Mouse (Mus musculus) erythroblast, adult 5-6 weeks (primary cell): ENCODE measurements around the gene Vmn2r56. TPM values are rescaled to one million over a fixed set of nuclear protein-coding genes. Genes with fewer than 3 reads are reported as not detected.
"Not testable (repeated sequence)": the region's sequence is repeated elsewhere in the genome, so short reads cannot be mapped to it uniquely, and the experiment has no call there.

Experiments
- ATAC-seq: replicated peaks from 2 replicates; pipeline ENCODE4 v1.8.0; 2016; ENCODE audit warnings: moderate number of reproducible peaks, mild to moderate bottlenecking, moderate TSS enrichment, inconsistent platforms; ENCODE audit not compliant: poor library complexity, low FRiP score, severe bottlenecking
- total RNA-seq, 2 experiments: library from RNA; stranded (forward) in 1 of 2; stranded (reverse) in 1 of 2; fragments of 150-400 nt in 1 of 2; fragments of 200-764, 138-1000 nt in 1 of 2; gene quantifications; 2 replicates each; pipeline versions ENCODE4 v1.2.3 to v1.2.4; 2015 to 2017; ENCODE audit warnings: low replicate concordance in 2 of 2

Vmn2r56 gene
- total RNA-seq (2015; ENCODE audit: low replicate concordance): not detected in 2 replicates
- total RNA-seq (2017; ENCODE audit: low replicate concordance): not detected in 2 replicates

DNA sequence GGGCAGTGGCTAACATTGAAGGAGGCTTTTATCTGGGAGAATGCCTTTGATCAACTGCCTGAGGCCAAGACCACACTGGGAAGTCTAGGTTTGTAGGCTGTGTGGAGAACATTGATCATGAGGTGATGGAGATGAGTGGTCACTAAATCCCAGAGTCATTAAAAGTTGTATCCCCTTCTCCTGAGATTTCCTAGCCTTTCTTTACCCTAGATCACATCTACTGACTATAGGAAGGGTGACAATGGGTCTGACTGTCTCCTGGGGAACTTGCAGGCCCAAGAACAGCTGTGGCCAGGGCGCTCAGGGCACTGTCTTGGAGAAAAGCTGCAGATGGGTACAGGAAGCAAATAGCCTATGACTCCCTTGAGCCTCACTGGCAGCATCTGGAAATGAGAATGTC, at the start of gene Vmn2r56:
TSS of gene Vmn2r56 (minus strand) at position 101 of the 400 bp plus-strand sequence.
- ATAC-seq: no peak

- no peak for ATAC-seq
Observed at GRCm38 (mm10) chr7:12780151-12780830, 45.5 kb upstream of the Vmn2r56 start.

- no peak for ATAC-seq
Observed at GRCm38 (mm10) chr7:12779782-12780150, 45.0 kb upstream of the Vmn2r56 start.

GRCm38 (mm10) chr7:12779141-12779540, 44.3 kb upstream of the Vmn2r56 start:
- no peak for ATAC-seq

GRCm38 (mm10) chr7:12774606-12775005, 39.8 kb upstream of the Vmn2r56 start:
- no peak for ATAC-seq

DNA sequence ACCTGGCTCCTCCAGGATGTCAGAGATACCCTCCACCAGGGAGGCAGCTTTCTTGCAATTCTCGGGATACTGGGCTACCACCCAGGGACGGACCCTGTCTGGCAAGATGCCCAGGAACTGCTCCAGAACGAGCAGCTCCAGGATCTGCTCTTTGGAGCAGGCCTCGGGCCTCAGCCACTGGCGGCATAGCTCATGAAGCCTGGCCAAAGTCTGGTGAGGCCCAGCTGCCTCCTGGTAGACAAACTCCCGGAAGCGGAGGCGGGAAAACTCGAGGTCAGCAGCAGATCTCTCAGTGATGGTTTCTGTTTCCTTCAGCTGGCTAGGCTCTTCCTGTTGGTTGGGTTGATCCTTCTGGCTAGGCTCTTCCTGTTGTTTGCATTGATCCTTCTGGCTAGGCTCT, 39.3 kb upstream of the Vmn2r56 start:
- no peak for ATAC-seq

GRCm38 (mm10) chr7:12749431-12750198, 14.8 kb upstream of the Vmn2r56 start:
- no peak for ATAC-seq

DNA sequence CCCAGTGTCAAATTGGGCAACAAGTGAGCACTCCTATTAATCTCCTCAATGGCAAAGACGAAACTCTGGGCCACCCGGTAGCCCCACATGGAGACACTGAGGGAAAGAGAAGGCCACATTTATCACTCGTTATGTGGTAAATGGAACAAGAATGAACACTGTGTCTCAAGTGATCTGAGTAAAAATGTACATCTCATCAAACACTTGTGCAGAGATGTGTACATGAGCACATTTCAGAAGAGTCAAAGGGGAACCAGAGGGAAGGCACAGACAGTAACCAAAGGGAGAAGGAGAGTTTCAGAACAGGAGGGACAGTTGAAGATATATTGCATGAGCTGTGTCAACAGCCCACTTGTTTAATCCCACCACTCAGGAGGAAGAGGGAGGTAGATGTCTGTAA, 49.9 kb downstream of the Vmn2r56 start, which contains the start of gene Vmn2r55:
TSS of gene Vmn2r55 (minus strand) at position 101 of the 400 bp plus-strand sequence.
- ATAC-seq: not testable (repeated sequence)

- not testable (repeated sequence) for ATAC-seq
Observed at GRCm38 (mm10) chr7:12640219-12640618, 94.6 kb downstream of the Vmn2r56 start, which contains the start of gene Vmn2r54. Vmn2r54 (minus strand) TSS chr7:12640319.

Other genes starting within 250 kb of the Vmn2r56 start
- not detected in 2 replicates for gene 2900092C05Rik, start 222.5 kb downstream of the Vmn2r56 start, total RNA-seq (2015; ENCODE audit: low replicate concordance)
- not detected in 2 replicates for gene 2900092C05Rik, start 222.5 kb downstream of the Vmn2r56 start, total RNA-seq (2017; ENCODE audit: low replicate concordance)
- gene Vmn2r53, start 126.2 kb downstream of the Vmn2r56 start, total RNA-seq (2015; ENCODE audit: low replicate concordance): not detected in 2 replicates
- 0.09 and 0.28 TPM in 2 replicates for gene Vmn2r53, start 126.2 kb downstream of the Vmn2r56 start, total RNA-seq (2017; ENCODE audit: low replicate concordance)
- not detected in 2 replicates for gene Vmn2r54, start 94.7 kb downstream of the Vmn2r56 start, total RNA-seq (2015; ENCODE audit: low replicate concordance)
- gene Vmn2r54, start 94.7 kb downstream of the Vmn2r56 start, total RNA-seq (2017; ENCODE audit: low replicate concordance): not detected in 2 replicates
- not detected in 2 replicates for gene Vmn2r55, start 50.0 kb downstream of the Vmn2r56 start, total RNA-seq (2015; ENCODE audit: low replicate concordance)
- gene Vmn2r55, start 50.0 kb downstream of the Vmn2r56 start, total RNA-seq (2017; ENCODE audit: low replicate concordance): not detected in 2 replicates
- 0.63 TPM in 1 of 2 replicates, not detected in the other for gene Zscan18, start 68.6 kb upstream of the Vmn2r56 start, total RNA-seq (2015; ENCODE audit: low replicate concordance)
- not detected in 2 replicates for gene Zscan18, start 68.6 kb upstream of the Vmn2r56 start, total RNA-seq (2017; ENCODE audit: low replicate concordance)
- gene Zfp329, start 83.9 kb upstream of the Vmn2r56 start, total RNA-seq (2015; ENCODE audit: low replicate concordance): 3.3 and 6.1 TPM in 2 replicates
- gene Zfp329, start 83.9 kb upstream of the Vmn2r56 start, total RNA-seq (2017; ENCODE audit: low replicate concordance): 1.4 and 3.1 TPM in 2 replicates
- 5.8 and 6.1 TPM in 2 replicates for gene Zfp110, start 99.8 kb upstream of the Vmn2r56 start, total RNA-seq (2015; ENCODE audit: low replicate concordance)
- 6.4 and 11.2 TPM in 2 replicates for gene Zfp110, start 99.8 kb upstream of the Vmn2r56 start, total RNA-seq (2017; ENCODE audit: low replicate concordance)
- gene Zfp128, start 146.2 kb upstream of the Vmn2r56 start, total RNA-seq (2015; ENCODE audit: low replicate concordance): 0.38 and 0.63 TPM in 2 replicates
- 0.28 and 0.68 TPM in 2 replicates for gene Zfp128, start 146.2 kb upstream of the Vmn2r56 start, total RNA-seq (2017; ENCODE audit: low replicate concordance)
- gene Zscan22, start 162.8 kb upstream of the Vmn2r56 start, total RNA-seq (2015; ENCODE audit: low replicate concordance): 5.4 and 6.9 TPM in 2 replicates
- 1.0 and 1.1 TPM in 2 replicates for gene Zscan22, start 162.8 kb upstream of the Vmn2r56 start, total RNA-seq (2017; ENCODE audit: low replicate concordance)
- gene Rps5, start 187.3 kb upstream of the Vmn2r56 start, total RNA-seq (2015; ENCODE audit: low replicate concordance): 474 and 662 TPM in 2 replicates
- 156 and 203 TPM in 2 replicates for gene Rps5, start 187.3 kb upstream of the Vmn2r56 start, total RNA-seq (2017; ENCODE audit: low replicate concordance)
- not detected in 2 replicates for gene Rnf225, start 192.4 kb upstream of the Vmn2r56 start, total RNA-seq (2015; ENCODE audit: low replicate concordance)
- gene Rnf225, start 192.4 kb upstream of the Vmn2r56 start, total RNA-seq (2017; ENCODE audit: low replicate concordance): not detected in 2 replicates
- gene Zfp324, start 230.8 kb upstream of the Vmn2r56 start, total RNA-seq (2015; ENCODE audit: low replicate concordance): 2.1 and 2.3 TPM in 2 replicates
- 2.1 and 2.5 TPM in 2 replicates for gene Zfp324, start 230.8 kb upstream of the Vmn2r56 start, total RNA-seq (2017; ENCODE audit: low replicate concordance)
- gene Zfp446, start 242.8 kb upstream of the Vmn2r56 start, total RNA-seq (2015; ENCODE audit: low replicate concordance): 1.3 TPM in 1 of 2 replicates, not detected in the other
- 0.51 and 1.3 TPM in 2 replicates for gene Zfp446, start 242.8 kb upstream of the Vmn2r56 start, total RNA-seq (2017; ENCODE audit: low replicate concordance)